Mouse (Mus musculus) liver, adult (tissue): ENCODE results near the gene Sept9.

Experiments
- GATA4 ChIP-seq: IDR thresholded peaks from 2 replicates; pipeline ENCODE4 v1.6.1; 2014; ENCODE audit warnings: mild to moderate bottlenecking, low read length; ENCODE audit not compliant: insufficient replicate concordance

Sept9 gene

DNA sequence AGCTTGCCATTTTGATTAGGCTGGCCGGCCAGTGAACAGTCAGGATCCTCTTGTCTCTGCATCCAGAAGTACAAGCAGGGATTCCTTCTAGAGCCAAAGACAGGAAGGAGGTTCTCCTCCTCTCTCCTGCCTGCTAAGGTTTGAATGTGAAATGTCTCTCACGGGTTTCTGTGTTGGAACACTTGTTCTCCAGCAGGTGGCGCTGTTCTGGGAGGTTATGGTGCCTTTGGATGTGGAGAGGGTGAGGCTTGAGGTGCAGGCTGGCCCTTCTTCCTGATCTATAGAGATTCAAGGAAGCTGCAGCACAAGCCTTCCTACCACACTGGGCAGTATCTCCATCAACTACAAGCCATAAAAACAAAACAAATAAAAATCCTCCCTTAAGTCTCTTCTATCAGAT is 167.0 kb downstream of the Sept9 start:
- no peak for TF ChIP-seq GATA4

DNA sequence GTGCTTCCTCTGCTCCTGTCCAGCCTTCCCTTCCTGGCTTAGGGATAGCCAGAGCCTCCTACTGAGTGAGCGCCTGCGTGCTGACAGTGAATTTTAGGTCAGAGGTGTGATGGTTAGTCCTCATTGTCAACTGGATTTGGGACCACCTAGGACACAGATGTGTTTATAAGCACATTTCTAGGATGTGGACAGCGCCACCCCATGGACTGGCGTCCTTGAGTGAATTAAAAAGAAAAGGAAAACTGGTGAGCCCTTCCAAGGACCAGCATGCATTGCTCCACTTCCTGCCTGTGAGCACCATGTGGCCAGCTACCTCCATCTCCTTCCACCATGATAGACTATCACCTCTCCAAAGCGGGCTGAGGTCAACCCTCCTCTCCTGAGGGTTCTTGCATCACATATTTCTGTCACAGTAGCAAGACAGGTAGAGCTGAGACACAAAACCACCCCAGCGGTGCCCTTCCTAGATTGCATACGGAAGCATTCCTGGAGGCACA is 167.4 kb downstream of the Sept9 start:
- TF ChIP-seq GATA4 = no peak

DNA sequence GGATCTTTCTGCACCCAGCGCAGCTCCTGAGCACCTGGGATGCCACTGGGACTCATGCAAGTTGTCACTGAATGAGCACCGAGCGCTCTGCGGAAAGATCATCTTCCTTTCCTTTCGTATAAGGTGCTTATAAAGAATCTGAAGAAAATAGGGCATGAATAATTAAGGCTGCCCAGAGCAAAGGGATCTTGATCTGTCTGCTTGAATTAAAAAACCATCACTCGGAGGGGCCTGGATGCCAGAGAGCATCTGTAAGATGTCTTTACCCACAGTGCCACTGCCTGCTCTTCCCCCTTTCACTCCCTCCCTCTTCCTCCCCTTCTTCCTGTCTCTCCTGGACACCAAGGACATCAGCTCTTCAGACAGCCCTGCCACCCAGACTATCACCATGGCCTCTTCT is 168.5 kb downstream of the Sept9 start:
- TF ChIP-seq GATA4 = no peak

DNA sequence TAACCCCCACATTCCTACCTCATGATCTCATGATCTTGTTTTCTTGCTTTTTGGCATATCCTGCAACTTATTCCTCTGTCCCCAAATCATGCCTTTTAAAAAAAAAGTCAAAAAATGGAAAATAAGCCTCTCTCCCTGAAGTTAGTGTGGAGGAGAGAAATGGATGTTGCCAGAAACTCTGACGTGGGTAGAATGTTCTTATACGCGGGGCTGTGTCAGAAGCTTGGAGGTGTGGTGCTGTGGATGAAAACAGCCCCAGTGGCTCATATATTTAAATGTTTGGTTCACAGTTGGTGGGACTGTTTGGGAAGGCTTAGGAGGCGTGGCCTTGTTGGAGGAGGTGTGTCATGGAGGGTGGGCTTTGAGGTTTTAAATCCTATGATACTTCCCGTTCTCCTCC is 169.9 kb downstream of the Sept9 start:
- TF ChIP-seq GATA4 = no peak

DNA sequence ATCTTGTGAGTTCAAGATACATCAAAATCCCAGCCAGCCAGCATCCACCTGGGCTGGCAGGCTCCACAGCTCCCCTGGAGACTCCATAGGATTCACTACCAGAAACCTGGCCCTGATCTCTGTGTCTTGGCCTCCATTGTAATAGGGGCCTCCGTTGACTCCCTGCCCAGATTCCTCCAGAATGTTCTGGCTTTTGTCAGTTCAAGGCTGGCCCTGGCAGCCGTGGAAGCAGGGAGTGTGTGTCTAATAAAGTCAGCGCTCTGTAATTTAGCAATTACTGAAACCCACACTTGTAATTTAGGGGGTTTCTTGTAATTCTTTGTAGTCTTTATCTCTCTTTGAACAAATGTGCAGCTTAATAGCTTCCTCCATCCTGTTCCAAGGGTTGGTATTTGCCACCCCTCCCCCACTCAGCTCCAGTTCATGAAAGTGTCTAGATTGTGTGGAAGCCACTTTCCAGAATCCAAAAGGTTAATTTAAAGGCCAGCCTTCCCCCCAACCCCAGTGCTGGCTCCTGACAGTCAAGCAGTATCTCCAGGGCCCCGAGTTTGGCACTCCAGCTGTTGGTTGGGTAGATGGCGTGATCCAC is 170.9 kb downstream of the Sept9 start:
- no peak for TF ChIP-seq GATA4

DNA sequence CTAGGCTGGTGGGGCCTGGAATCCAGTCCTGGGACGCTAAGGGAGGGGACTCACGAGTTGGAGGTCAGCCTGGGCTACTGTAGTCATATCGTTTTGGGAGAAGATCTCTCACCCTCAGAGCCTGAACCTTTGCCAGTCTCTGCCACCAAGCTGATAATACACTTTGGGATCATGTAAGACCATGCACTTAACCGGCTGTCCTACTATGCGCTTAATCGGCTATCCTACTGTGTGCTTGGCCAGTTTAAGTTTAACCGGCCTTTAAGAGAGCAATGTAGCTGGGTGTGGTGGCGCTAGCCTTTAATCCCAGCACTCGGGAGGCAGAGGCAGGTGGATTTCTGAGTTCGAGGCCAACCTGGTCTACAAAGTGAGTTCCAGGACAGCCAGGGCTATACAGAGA is 173.1 kb downstream of the Sept9 start:
- TF ChIP-seq GATA4 = no peak

DNA sequence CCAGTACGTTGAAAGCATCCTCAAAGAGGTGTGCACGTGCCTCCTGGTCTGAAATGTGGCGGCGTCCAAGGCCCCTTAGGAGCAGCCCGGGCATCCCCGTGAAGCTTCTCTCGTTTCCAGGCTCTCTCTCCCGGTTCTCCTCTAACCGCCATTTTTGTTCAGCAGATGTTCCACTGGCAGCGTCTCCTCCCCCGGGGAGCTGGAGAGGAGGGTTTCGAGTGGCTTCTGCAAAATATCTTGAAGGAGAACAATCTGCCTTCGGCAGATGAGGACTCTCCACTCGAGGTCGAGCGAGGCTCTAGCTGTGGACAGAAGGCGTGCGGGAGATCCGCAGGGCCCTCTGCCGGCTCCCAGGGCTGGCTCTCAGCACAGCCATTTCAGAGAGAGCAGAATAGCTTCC is 173.7 kb downstream of the Sept9 start:
- no peak for TF ChIP-seq GATA4

DNA sequence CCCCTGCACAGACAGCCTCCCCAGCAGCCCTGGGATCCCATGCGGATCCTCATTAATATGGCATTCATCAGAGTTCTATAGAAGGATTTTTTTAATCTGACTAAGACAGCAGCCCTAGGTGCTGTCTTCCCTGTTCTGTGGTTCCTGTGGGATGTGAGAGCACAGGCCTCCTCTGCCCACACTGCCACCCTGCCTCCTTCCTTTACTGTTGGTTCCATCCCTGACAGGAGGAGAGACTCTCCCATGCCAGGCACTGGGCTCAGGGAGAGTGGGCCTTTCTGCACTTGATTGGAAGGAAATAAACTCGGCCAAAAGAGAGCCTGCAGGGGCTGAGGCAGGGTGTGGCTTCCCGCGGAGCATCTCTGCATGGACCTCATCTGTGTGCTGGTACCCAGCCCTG is 174.4 kb downstream of the Sept9 start:
- no peak for TF ChIP-seq GATA4

DNA sequence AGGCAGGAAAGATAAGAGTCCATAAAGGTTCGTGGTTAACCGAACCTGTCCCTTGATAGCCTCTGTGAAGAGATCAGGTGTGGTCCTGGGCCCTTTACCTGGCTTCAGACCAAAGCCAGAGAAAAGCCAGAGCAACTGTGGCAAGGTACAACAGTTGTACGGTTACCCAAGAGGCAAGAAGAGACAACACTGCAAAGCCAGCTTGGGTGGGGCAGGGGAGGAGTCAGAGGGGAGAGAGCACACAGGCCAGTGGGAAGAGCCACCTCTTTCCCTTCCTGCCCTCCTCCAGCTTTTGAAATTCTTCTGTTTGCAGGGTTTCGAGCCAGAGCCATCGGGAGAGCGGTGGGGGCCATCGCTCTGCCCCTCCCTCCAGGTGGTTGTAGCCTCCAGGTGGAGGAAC is 174.8 kb downstream of the Sept9 start:
- no peak for TF ChIP-seq GATA4

DNA sequence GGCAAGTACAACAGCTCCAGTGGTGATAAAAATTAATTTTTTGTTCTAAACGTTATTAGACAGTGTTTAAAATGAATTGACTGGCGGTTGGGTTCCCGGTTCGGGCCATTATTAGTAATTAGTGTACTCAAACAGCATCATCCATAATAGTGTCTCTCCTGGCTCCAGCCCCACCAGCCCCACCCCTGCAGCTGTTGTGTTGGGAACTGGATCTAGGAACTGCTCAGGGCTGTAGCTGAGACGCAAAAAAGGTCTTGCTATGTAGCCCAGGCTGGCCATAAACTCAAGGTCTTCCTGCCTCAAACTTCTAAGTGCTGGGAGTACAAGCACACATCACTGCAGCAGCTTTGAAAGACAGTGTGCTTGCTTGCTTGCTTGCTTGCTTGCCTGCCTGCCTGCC is 180.3 kb downstream of the Sept9 start:
- no peak for TF ChIP-seq GATA4

DNA sequence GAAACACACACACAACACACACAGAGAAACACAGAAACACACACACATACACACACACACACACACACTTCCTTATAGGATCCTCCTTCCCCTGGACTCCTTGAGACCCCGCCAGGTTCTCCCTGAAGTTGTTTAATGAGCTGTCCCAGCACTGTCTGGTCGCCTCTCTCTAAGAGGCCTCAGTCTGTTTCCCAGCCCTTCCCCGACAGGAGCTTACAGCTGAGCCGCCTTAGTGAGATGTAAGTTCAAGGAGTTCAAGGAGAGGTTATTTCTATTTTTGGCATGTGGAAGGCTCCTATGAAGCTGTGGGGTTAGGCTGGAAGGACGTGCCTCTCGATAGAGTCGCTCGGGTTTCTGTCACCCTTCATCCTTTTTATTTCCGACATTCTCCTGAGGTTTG is 184.8 kb downstream of the Sept9 start:
- TF ChIP-seq GATA4 = no peak

DNA sequence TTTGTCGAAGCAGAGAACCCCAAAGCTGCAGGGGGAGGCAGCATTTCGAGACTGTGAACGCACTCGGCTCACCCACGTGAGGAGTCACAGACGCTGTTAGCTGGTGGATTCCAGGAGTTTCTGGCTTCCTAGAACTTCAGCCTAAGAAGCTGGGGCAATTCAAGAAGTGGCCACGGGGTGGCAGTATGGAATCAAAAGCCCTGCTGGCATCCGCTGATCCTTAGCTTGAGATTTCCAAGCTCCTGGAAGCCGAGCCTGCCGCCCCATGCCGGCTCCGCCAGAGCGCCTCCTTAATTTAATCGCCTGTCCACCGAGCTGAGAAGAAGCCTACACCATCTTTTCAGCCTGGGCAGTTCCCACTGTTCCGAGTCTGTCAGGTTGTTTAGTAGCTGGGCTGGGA is 185.4 kb downstream of the Sept9 start:
- TF ChIP-seq GATA4 = no peak

DNA sequence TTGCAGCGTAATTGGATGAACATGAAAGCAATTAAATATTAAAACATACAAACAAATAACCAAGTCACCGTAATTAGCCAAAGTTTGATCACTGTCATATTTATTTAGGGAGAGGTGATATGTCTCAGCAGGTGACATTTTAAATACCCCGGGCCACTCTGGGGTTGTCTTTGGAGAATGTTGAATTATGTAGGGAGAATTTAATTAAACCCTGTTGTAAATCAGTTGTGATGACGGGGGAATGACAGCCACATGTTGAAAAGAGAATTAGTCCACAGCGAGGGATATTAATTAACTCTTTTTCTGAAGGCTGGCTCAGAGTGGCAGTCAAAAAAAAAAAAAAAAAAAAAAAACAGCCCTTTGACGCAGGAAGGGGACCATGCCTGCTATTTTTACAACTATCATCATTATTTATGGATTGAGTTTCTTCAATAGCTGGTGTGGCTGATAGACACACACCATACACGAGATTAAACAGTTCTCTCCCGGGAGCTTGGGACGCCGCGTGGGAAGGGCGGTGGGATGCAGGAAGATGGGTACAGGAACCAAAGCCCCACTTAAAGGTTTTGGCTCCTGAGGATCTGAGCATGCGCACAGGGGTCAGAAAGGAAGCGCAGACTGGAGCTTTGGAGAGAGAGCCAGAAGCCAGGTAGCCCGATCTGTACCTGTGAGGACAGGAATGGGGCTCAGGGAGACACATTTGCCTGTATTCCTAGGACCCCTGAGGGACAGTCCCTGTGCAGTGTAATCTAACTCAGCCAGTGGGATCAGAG is 186.1 kb downstream of the Sept9 start:
- TF ChIP-seq GATA4 = no peak

DNA sequence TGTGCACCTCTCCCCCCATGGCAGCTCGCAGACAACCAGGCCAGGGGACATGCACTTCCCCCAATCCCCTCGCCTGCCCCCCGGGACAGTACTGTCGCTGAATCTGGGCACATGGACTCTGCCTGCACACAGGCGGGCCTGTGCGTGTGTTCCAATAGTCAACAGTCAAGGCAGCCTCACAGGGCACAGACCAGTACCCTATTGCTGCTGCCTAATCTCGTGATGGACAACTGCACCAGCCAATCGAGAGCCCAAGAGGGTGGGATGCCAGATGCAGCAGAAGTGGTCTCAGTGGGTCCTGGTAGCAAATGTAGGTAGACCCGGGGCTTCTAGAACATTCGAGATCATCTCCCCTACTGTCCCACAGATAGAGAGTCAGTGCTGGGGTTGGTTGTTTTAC is 187.8 kb downstream of the Sept9 start:
- no peak for TF ChIP-seq GATA4

DNA sequence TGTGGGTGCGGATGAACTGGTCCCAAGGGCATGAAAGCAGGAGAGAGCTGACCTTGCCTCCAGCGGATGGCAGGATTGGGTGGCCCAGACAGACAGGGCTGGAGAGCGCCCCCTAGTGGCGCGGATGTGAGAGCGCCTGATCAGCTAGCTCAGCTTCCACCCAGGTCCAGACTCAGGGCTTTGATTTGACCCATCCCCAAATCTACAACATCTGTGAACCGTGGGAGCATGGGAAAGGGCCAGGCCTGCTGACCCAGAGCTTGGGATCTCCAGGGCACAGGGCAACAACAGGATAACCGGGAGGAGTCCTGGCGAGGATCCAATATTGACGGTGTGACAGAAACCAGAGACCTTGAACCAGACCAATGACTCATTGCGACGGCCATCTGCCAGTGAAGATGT is 190.5 kb downstream of the Sept9 start:
- no peak; the same call in 1 of the 2 replicates for TF ChIP-seq GATA4

DNA sequence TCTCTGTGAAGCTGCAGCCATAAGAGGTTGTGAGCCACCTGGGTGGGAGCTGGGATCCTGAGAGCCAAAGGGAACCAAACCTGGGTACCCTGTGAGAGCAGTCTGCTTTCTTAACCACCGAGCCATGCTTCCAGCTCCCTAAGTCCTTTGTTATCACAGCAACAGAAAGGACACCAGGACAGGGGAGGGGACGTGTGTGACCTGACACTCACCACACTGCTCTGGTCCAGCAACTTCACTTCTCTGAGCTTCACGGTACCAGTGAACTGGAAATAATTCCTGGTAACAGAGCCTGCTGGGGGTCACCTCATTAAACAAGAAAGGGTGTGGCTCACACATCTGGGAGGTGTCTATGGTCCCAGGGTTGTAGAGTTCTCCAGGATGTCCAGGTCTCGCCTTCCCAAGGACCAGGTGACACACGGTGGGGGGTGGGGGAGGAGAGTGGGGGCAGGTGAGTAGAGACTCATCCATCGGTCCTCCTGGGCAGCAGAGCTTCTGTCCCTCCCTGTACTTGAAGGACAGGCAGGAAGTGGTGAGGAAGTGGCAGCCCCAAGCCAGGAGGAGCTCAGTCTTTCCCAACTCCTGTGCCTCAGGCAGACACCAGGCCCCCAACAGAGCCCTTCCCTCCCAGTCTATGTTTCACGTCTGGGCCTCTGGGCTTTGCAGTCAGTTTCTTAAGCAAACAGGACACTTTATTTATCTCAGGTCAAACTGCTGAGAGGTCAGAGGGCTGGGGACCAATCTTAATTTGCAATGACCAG is 191.5 kb downstream of the Sept9 start:
- no peak for TF ChIP-seq GATA4

DNA sequence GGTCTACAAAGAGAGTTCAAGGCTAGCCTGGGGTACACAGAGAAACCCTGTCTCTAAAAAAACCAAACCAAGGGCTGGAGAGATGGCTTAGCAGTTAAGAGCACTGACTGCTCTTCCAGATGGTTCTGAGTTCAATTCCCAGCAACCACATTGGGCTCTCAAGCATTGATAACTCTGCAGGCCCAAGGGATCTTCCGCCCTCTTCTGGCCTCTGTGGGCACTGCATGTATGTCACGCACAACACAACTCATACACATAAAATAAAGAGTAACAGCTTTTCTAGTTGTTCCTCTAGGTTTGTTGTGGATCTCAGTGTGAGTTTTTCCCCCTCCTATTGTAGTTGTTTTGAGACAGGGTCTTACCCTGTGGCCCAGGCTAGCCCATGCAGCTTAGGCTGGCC is 192.8 kb downstream of the Sept9 start:
- TF ChIP-seq GATA4 = no peak

DNA sequence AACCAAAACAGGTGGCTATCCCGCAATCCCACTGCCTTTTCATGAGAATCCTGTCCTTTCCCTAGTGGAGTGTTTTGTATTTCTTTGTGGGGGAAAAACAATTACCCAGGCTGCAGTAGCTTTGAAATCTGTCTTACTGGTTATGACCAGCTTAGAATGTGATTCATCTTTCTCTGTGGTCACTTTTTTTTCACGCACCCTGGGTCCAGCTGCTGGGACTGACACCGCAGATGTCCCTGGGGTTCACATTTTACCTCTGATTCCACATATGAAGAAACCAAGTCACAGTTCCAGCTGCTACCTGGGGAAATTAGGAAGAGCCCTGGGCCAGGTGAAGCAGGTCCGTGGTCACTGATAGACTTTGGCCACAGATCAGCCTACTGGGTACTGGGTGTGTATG is 194.3 kb downstream of the Sept9 start:
- no peak for TF ChIP-seq GATA4
